Mouse (Mus musculus): Measurements from ENCODE around the gene Yipf4.

DNA sequence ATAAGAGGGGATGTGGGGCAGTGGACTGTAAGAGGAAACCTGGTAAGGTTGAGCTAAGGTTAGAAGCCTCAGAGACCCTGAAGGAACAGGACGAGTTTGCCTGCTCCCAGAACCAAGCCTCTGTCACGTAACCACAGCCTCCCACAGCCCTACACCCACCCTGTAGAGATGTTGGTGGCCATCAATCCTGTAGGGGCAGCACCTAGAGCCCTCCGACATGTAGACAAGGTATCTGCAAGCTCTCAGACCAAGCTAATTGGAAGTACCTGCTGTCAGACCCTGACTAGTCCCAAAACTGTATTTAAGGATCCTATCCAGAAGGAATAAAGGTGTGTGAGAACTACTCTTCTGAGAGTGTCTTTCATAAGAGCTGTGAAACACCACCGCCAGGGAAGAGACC, 33.9 kb upstream of the Yipf4 start:
- TF ChIP-seq TAL1 (IDR thresholded peaks at IDR 0.05; ENCODE audit: low read length) (no peak), GATA1 (IDR thresholded peaks at IDR 0.05; ENCODE audit: low read length) (no peak)
